Mouse (Mus musculus): ENCODE data around the gene Prkci.

DNA sequence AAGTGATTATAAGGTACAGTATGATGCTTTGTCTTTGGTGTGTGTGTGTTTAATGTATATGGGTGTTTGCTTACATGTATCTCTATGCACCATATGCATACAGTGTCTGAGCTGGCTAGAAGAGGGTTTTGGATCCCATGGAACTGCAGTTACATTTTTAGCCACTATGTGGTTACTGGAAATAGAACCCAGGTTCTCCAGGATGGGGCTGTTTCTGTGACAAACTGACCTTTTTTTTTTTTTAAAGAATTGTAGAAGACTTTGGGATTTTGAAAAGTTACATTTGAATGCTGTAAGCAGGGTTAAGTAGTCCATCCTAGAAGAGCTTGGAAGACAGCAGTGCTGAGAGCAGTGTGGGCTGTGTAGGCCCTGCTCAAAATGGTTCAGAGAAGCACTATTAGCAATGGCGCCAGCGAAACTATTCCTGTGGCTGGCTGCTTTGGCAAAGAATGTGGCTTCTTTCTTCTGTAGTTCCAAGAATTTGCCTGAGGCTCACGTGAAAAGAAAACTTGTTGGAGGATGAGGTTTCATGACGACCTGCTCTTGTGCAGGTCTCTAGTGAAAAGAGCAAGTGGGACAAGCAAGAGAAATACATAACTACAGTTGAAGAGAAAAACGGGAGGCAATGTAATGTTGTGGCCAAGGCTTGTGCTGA, 24.4 kb downstream of the Prkci start:
- TF ChIP-seq CTCF (IDR thresholded peaks at IDR 0.05; ENCODE audit: extremely low read depth, insufficient read depth, low read length) (no peak), POLR2A (IDR thresholded peaks at IDR 0.05; ENCODE audit: extremely low read depth, insufficient read depth, low read length) (no peak)
